Mouse (Mus musculus): ENCODE measurements at regions not wholly inside any gene's neighbourhood (a gene's known extent, or its start where the extent isn't known, plus 50 kb on each side); places are given as distances from the start of the nearest gene placed in this dataset.

GRCm38 (mm10) chr1:77175214-77175613 is 339.7 kb downstream of the Epha4 start:
- Histone ChIP-seq H3K27me3 (ENCODE audit: control insufficient read depth, insufficient read depth, low read length) (no peaks in the 10 kb centered on the region), H3K4me2 (ENCODE audit: low read depth, low read length) (no peak overlapping the region), H3K9me3 (ENCODE audit: control insufficient read depth, low read length) (no peaks in the 10 kb centered on the region), H3K4me3 (ENCODE audit: low read depth, low read length) (no peak overlapping the region), H3K4me1 (ENCODE audit: control insufficient read depth, insufficient read depth, low read length) (no peaks in the 10 kb centered on the region), H3K9ac (replicated peaks; ENCODE audit: low read depth, low read length) (no peak overlapping the region), H3K27ac (ENCODE audit: low read depth, low read length) (no peak overlapping the region), H3K36me3 (ENCODE audit: control insufficient read depth, insufficient read depth, low read length) (no peaks in the 10 kb centered on the region)
- 43% methylated on average over 3 of the region's 3 CpGs for WGBS
- ATAC-seq (ENCODE audit: low read depth): no peak

GRCm38 (mm10) chr1:77176516-77176915 is 338.4 kb downstream of the Epha4 start:
- Histone ChIP-seq H3K27ac (ENCODE audit: low read depth, low read length) (no peak overlapping the region), H3K27me3 (ENCODE audit: control insufficient read depth, insufficient read depth, low read length) (no peaks in the 10 kb centered on the region), H3K9ac (replicated peaks; ENCODE audit: low read depth, low read length) (no peak overlapping the region), H3K4me1 (ENCODE audit: control insufficient read depth, insufficient read depth, low read length) (no peaks in the 10 kb centered on the region), H3K4me2 (ENCODE audit: low read depth, low read length) (no peak overlapping the region), H3K9me3 (ENCODE audit: control insufficient read depth, low read length) (no peaks in the 10 kb centered on the region), H3K36me3 (ENCODE audit: control insufficient read depth, insufficient read depth, low read length) (no peaks in the 10 kb centered on the region), H3K4me3 (ENCODE audit: low read depth, low read length) (no peak overlapping the region)
- whole genome bisulfite sequencing: 94% methylated on average over 2 of the region's 2 CpGs
- no peak for ATAC-seq (ENCODE audit: low read depth)

- WGBS: 94% methylated on average over 2 of the region's 2 CpGs
- Histone ChIP-seq H3K27ac (ENCODE audit: low read depth, low read length) (no peak overlapping the region), H3K9me3 (ENCODE audit: control insufficient read depth, low read length) (no peaks in the 10 kb centered on the region), H3K4me1 (ENCODE audit: control insufficient read depth, insufficient read depth, low read length) (no peaks in the 10 kb centered on the region), H3K27me3 (ENCODE audit: control insufficient read depth, insufficient read depth, low read length) (no peaks in the 10 kb centered on the region), H3K4me2 (ENCODE audit: low read depth, low read length) (no peak overlapping the region), H3K36me3 (ENCODE audit: control insufficient read depth, insufficient read depth, low read length) (no peaks in the 10 kb centered on the region), H3K9ac (replicated peaks; ENCODE audit: low read depth, low read length) (no peak overlapping the region), H3K4me3 (ENCODE audit: low read depth, low read length) (no peak overlapping the region)
- no peak for ATAC-seq (ENCODE audit: low read depth)
Measured at GRCm38 (mm10) chr1:77183965-77184364, 330.9 kb downstream of the Epha4 start.

GRCm38 (mm10) chr1:77190141-77190540 is 324.7 kb downstream of the Epha4 start:
- WGBS: 71% methylated on average over 3 of the region's 3 CpGs
- Histone ChIP-seq H3K27ac (ENCODE audit: low read depth, low read length) (no peak overlapping the region), H3K4me2 (ENCODE audit: low read depth, low read length) (no peak overlapping the region)

GRCm38 (mm10) chr1:77201321-77201917 is 313.5 kb downstream of the Epha4 start:
- 83% methylated on average over 3 of the region's 3 CpGs for WGBS
- H3K9me3 ChIP-seq (ENCODE audit: control insufficient read depth, low read length): no peaks in the 10 kb centered on the region; the same call in 1 of the 2 replicates
- no peak overlapping the region for H3K9ac ChIP-seq (replicated peaks; ENCODE audit: low read depth, low read length)
- H3K27me3 ChIP-seq (ENCODE audit: control insufficient read depth, insufficient read depth, low read length): no peaks in the 10 kb centered on the region
- no peak overlapping the region for H3K27ac ChIP-seq (ENCODE audit: low read depth, low read length)
- H3K36me3 ChIP-seq (ENCODE audit: control insufficient read depth, insufficient read depth, low read length): no peaks in the 10 kb centered on the region
- no peak overlapping the region for H3K4me3 ChIP-seq (ENCODE audit: low read depth, low read length)
- H3K4me1 ChIP-seq (ENCODE audit: control insufficient read depth, insufficient read depth, low read length): no peaks in the 10 kb centered on the region
- no peak for ATAC-seq (ENCODE audit: low read depth)
- H3K4me2 ChIP-seq (ENCODE audit: low read depth, low read length): no peak overlapping the region

More at GRCm38 (mm10) chr1:77190141-77190540, 324.7 kb downstream of the Epha4 start:
- no peak for ATAC-seq (ENCODE audit: low read depth)
- H3K4me3 ChIP-seq (ENCODE audit: low read depth, low read length): no peak overlapping the region
- no peaks in the 10 kb centered on the region for H3K9me3 ChIP-seq (ENCODE audit: control insufficient read depth, low read length)
- no peaks in the 10 kb centered on the region for H3K27me3 ChIP-seq (ENCODE audit: control insufficient read depth, insufficient read depth, low read length)
- no peak overlapping the region for H3K9ac ChIP-seq (replicated peaks; ENCODE audit: low read depth, low read length)
- H3K4me1 ChIP-seq (ENCODE audit: control insufficient read depth, insufficient read depth, low read length): no peaks in the 10 kb centered on the region
- no peaks in the 10 kb centered on the region for H3K36me3 ChIP-seq (ENCODE audit: control insufficient read depth, insufficient read depth, low read length)

GRCm38 (mm10) chr1:77202948-77203347 is 311.9 kb downstream of the Epha4 start:
- no peaks in the 10 kb centered on the region for H3K27me3 ChIP-seq (ENCODE audit: control insufficient read depth, insufficient read depth, low read length)
- no peaks in the 10 kb centered on the region for H3K36me3 ChIP-seq (ENCODE audit: control insufficient read depth, insufficient read depth, low read length)
- no peak overlapping the region for H3K9ac ChIP-seq (replicated peaks; ENCODE audit: low read depth, low read length)
- no peak overlapping the region for H3K27ac ChIP-seq (ENCODE audit: low read depth, low read length)
- no peaks in the 10 kb centered on the region; the same call in 1 of the 2 replicates for H3K9me3 ChIP-seq (ENCODE audit: control insufficient read depth, low read length)
- ATAC-seq (ENCODE audit: low read depth): no peak
- H3K4me1 ChIP-seq (ENCODE audit: control insufficient read depth, insufficient read depth, low read length): no peaks in the 10 kb centered on the region
- no peak overlapping the region for H3K4me3 ChIP-seq (ENCODE audit: low read depth, low read length)
- WGBS: 80% methylated on average over 4 of the region's 4 CpGs
- no peak overlapping the region for H3K4me2 ChIP-seq (ENCODE audit: low read depth, low read length)

GRCm38 (mm10) chr1:77206535-77206934 is 308.4 kb downstream of the Epha4 start:
- 65% methylated on average over 1 of the region's 1 CpGs for WGBS
- Histone ChIP-seq H3K9ac (replicated peaks; ENCODE audit: low read depth, low read length) (no peak overlapping the region), H3K9me3 (ENCODE audit: control insufficient read depth, low read length) (no peaks in the 10 kb centered on the region; the same call in 1 of the 2 replicates), H3K27me3 (ENCODE audit: control insufficient read depth, insufficient read depth, low read length) (no peaks in the 10 kb centered on the region), H3K27ac (ENCODE audit: low read depth, low read length) (no peak overlapping the region), H3K4me1 (ENCODE audit: control insufficient read depth, insufficient read depth, low read length) (no peaks in the 10 kb centered on the region), H3K4me3 (ENCODE audit: low read depth, low read length) (no peak overlapping the region), H3K4me2 (ENCODE audit: low read depth, low read length) (no peak overlapping the region), H3K36me3 (ENCODE audit: control insufficient read depth, insufficient read depth, low read length) (no peaks in the 10 kb centered on the region)
- no peak for ATAC-seq (ENCODE audit: low read depth)

- Histone ChIP-seq H3K27ac (ENCODE audit: low read depth, low read length) (no peak overlapping the region), H3K4me2 (ENCODE audit: low read depth, low read length) (no peak overlapping the region), H3K4me3 (ENCODE audit: low read depth, low read length) (no peak overlapping the region), H3K4me1 (ENCODE audit: control insufficient read depth, insufficient read depth, low read length) (no peaks in the 10 kb centered on the region), H3K9me3 (ENCODE audit: control insufficient read depth, low read length) (no peaks in the 10 kb centered on the region; the same call in 1 of the 2 replicates), H3K9ac (replicated peaks; ENCODE audit: low read depth, low read length) (no peak overlapping the region), H3K36me3 (ENCODE audit: control insufficient read depth, insufficient read depth, low read length) (no peaks in the 10 kb centered on the region), H3K27me3 (ENCODE audit: control insufficient read depth, insufficient read depth, low read length) (no peaks in the 10 kb centered on the region)
- ATAC-seq (ENCODE audit: low read depth): no peak
- WGBS: 96% methylated on average over 3 of the region's 3 CpGs
Measured at GRCm38 (mm10) chr1:77209395-77209794, 305.5 kb downstream of the Epha4 start.

- Histone ChIP-seq H3K9me3 (ENCODE audit: control insufficient read depth, low read length) (no peaks in the 10 kb centered on the region), H3K4me3 (ENCODE audit: low read depth, low read length) (no peak overlapping the region), H3K4me1 (ENCODE audit: control insufficient read depth, insufficient read depth, low read length) (no peaks in the 10 kb centered on the region), H3K27me3 (ENCODE audit: control insufficient read depth, insufficient read depth, low read length) (no peaks in the 10 kb centered on the region), H3K36me3 (ENCODE audit: control insufficient read depth, insufficient read depth, low read length) (no peaks in the 10 kb centered on the region), H3K4me2 (ENCODE audit: low read depth, low read length) (no peak overlapping the region), H3K9ac (replicated peaks; ENCODE audit: low read depth, low read length) (no peak overlapping the region), H3K27ac (ENCODE audit: low read depth, low read length) (no peak overlapping the region)
- WGBS: 67% methylated on average over 8 of the region's 8 CpGs
- no peak for ATAC-seq (ENCODE audit: low read depth)
Measured at GRCm38 (mm10) chr1:77213462-77214098, 301.3 kb downstream of the Epha4 start.
